Mouse (Mus musculus) heart, postnatal 0 days (tissue): ENCODE results near the gene Chchd6. TPM values are rescaled to one million over a fixed set of nuclear protein-coding genes. Genes with fewer than 3 reads are reported as not detected.

Source experiments
- ATAC-seq: fragments of 200-750 bp; cut with Nextera tagmentation; 2 replicates; pipeline ENCODE4 v1.8.0; 2017; ENCODE audit warnings: low read depth, moderate number of reproducible peaks, moderate library complexity; ENCODE audit not compliant: insufficient read depth
- DNase-seq: peaks from one replicate; pipeline ENCODE4 v3.0.0-alpha.2; 2016; ENCODE audit warnings: low spot score
- H3K27ac ChIP-seq: fragments of 300-500 bp; sonication (generic); 2 replicates; pipeline ENCODE4 v1.5.1; 2014; ENCODE audit warnings: low read depth, mild to moderate bottlenecking
- H3K27me3 ChIP-seq: fragments of 300-500 bp; sonication (generic); 2 replicates; pipeline ENCODE4 v1.6.1; 2014; ENCODE audit warnings: low read length, mixed read lengths; ENCODE audit not compliant: control insufficient read depth, insufficient read depth
- H3K36me3 ChIP-seq: fragments of 300-500 bp; sonication (generic); replicated peaks from 2 replicates; pipeline ENCODE4 v1.6.1; 2014; ENCODE audit warnings: low read length, mixed read lengths; ENCODE audit not compliant: control insufficient read depth, insufficient read depth
- H3K4me1 ChIP-seq: fragments of 300-500 bp; sonication (generic); 2 replicates; pipeline ENCODE4 v1.6.1; 2014; ENCODE audit warnings: antibody characterized with exemption; ENCODE audit not compliant: control insufficient read depth, insufficient read depth
- H3K4me2 ChIP-seq: fragments of 300-500 bp; sonication (generic); 2 replicates; pipeline ENCODE4 v1.6.1; 2014; ENCODE audit warnings: low read depth, mild to moderate bottlenecking, low read length, moderate library complexity
- H3K4me3 ChIP-seq: fragments of 300-500 bp; sonication (generic); 2 replicates; pipeline ENCODE4 v1.5.1; 2014; ENCODE audit warnings: low read depth, low read length
- H3K9ac ChIP-seq: fragments of 300-500 bp; sonication (generic); replicated peaks from 2 replicates; pipeline ENCODE4 v1.6.1; 2014; ENCODE audit warnings: low read depth, low read length, mixed read lengths
- H3K9me3 ChIP-seq: fragments of 300-500 bp; sonication (generic); replicated peaks from 2 replicates; pipeline ENCODE4 v1.6.1; 2016; ENCODE audit warnings: low read length; ENCODE audit not compliant: control insufficient read depth
- CTCF ChIP-seq: IDR thresholded peaks from 2 replicates; pipeline ENCODE4 v1.5.1; 2016; ENCODE audit warnings: antibody characterized with exemption, control low read depth, low read depth
- EP300 ChIP-seq: IDR thresholded peaks from 2 replicates; pipeline ENCODE4 v1.6.1; 2016; ENCODE audit warnings: antibody characterized with exemption, low read depth
- WGBS: fragments of 180-500 bp; shearing (Covaris S2); extraction: QIAGEN DNeasy Blood & Tissue Kit; methylation state at CpG from one replicate; pipeline ENCODE4 v1.1.7; 2014; 5-methylcytosine and 5-hydroxymethylcytosine counted together
- polyA plus RNA-seq: library from polyadenylated mRNA; unstranded; fragments of >200 nt; fragmentation: Nextera tagmentation; extraction: Ambion mirVana; gene quantifications from 2 replicates; pipeline ENCODE4 v1.2.1, GENCODE M21; 2015
- total RNA-seq: library from RNA; depleted of rRNA; stranded (reverse); fragments of >200 nt; gene quantifications from 2 replicates; pipeline ENCODE4 v1.2.3, GENCODE M21; 2014; ENCODE audit warnings: low replicate concordance

Chchd6 gene
- total and polyA plus RNA-seq, 2 experiments from 2014 or later: 21.8 to 37.8 TPM

DNA sequence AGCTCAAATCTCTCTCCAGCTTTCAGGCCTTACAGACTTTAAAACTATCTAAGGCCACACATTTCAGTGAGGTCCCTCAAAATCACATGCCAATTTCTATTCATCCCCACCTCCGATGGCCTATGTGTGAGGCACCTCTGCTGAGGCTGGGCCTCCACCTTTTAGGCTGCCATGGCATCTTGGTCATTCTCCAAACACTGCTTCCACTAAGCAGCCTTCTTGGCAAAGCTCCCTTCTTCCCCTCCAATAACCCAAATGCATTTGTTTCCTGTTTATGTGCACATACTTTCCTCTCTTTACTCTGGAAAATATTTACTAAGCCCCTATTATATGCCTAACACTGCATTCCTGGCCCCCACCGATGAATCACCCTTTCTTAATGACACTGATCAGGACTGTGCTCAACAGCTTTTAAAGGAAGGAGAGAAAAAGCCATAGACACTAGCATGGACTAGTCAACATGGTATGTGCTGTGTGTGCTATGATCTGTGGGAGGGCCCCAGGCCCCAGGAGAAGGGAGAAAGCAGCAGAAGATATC, 133.2 kb downstream of the Chchd6 start:
- no peak overlapping the region for H3K9ac ChIP-seq
- no peaks in the 10 kb centered on the region for H3K9me3 ChIP-seq
- ATAC-seq: no peak
- no peak for TF ChIP-seq CTCF
- no peak for TF ChIP-seq EP300
- H3K4me3 ChIP-seq: no peak overlapping the region
- H3K27me3 ChIP-seq: no peaks in the 10 kb centered on the region
- 68% methylated on average over 2 of the region's 2 CpGs for WGBS
- no peaks in the 10 kb centered on the region for H3K36me3 ChIP-seq
- H3K4me1 ChIP-seq: peaks cover 21% of the 10 kb centered on the region; the same call in 1 of the 2 replicates
- no peak overlapping the region for H3K4me2 ChIP-seq
- H3K27ac ChIP-seq: no peak overlapping the region
- peak; percentile 22 for DNase-seq

GRCm38 (mm10) chr6:89461250-89462222, 133.9 kb downstream of the Chchd6 start:
- Histone ChIP-seq H3K9ac (no peak overlapping the region), H3K4me2 (no peak overlapping the region), H3K9me3 (no peaks in the 10 kb centered on the region), H3K27ac (no peak overlapping the region), H3K4me3 (no peak overlapping the region), H3K36me3 (no peaks in the 10 kb centered on the region), H3K4me1 (peaks cover 21% of the 10 kb centered on the region; the same call in 1 of the 2 replicates), H3K27me3 (no peaks in the 10 kb centered on the region)
- TF ChIP-seq EP300 (no peak), CTCF (no peak)
- 58% methylated on average over 9 of the region's 9 CpGs for WGBS
- peak; percentile 57 for ATAC-seq
- peak; percentile 29 for DNase-seq

- Histone ChIP-seq H3K4me2 (no peak overlapping the region), H3K9me3 (no peaks in the 10 kb centered on the region), H3K4me3 (no peak overlapping the region), H3K27ac (no peak overlapping the region), H3K4me1 (peaks cover 37% of the 10 kb centered on the region), H3K9ac (no peak overlapping the region), H3K36me3 (no peaks in the 10 kb centered on the region), H3K27me3 (no peaks in the 10 kb centered on the region)
- DNase-seq (no peak), ATAC-seq (no peak)
- no peak for TF ChIP-seq CTCF
- TF ChIP-seq EP300: no peak
- 71% methylated on average over 3 of the region's 3 CpGs for WGBS
Measured at GRCm38 (mm10) chr6:89459634-89460033, 135.8 kb downstream of the Chchd6 start.

DNA sequence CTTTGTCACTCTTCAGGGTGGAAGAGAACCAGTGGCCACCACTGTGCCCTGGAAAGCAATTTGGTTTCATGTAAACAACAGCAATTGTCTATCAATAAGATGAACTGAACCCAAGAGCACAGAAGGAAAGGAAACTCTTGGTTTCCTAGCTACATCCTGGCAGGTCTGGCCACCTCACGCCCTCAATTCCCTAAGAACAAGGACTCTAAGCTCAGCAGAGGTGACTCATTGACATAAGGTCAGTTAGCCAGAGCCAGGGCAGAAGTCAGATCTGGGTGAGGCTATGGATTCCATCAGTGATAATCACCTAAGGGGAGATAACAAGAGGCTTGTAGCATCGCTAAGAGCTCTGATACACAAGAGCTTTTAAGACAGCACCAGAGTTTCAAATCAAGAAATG, 137.9 kb downstream of the Chchd6 start:
- DNase-seq: no peak
- H3K27me3 ChIP-seq: no peaks in the 10 kb centered on the region
- no peak overlapping the region for H3K27ac ChIP-seq
- no peak overlapping the region for H3K4me3 ChIP-seq
- TF ChIP-seq EP300 (no peak), CTCF (no peak)
- WGBS: 79% methylated on average over 2 of the region's 2 CpGs
- H3K9me3 ChIP-seq: no peaks in the 10 kb centered on the region
- no peaks in the 10 kb centered on the region for H3K36me3 ChIP-seq
- H3K4me2 ChIP-seq: no peak overlapping the region
- no peak overlapping the region for H3K9ac ChIP-seq
- H3K4me1 ChIP-seq: peaks cover 37% of the 10 kb centered on the region
- ATAC-seq: no peak

DNA sequence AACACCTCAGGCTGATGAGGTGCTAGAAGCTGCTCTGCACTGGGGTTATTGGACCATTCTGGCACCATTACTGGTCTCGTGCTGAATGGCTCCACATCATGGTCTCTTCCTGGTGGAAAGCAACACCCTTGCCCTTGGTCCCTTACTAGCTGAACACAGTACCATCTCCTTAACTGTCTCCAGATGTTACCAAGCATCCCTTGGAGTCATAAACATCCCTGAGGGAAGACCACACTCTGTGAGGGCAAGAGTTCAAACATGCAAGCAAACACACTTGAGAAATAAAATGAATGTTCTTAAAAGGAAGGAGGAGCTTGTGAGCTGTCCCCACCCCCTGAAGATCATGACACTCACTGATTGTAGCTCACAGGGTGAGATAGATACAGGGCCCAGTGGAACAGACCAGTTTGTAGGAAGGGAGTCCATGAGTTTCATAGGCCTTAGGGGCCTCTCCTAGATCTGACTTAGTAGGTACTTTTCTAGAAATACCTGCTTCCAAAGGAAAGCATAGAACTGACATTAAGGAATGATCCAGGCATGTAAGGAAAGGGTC, 139.0 kb downstream of the Chchd6 start:
- no peak overlapping the region for H3K9ac ChIP-seq
- ATAC-seq (no peak), DNase-seq (no peak)
- no peak overlapping the region for H3K4me2 ChIP-seq
- H3K4me1 ChIP-seq: peaks cover 26% of the 10 kb centered on the region
- H3K36me3 ChIP-seq: no peaks in the 10 kb centered on the region
- H3K4me3 ChIP-seq: no peak overlapping the region
- no peaks in the 10 kb centered on the region for H3K27me3 ChIP-seq
- WGBS: 48% methylated on average over 1 of the region's 1 CpGs
- H3K27ac ChIP-seq: no peak overlapping the region
- no peaks in the 10 kb centered on the region for H3K9me3 ChIP-seq
- TF ChIP-seq EP300 (no peak), CTCF (no peak)
